26 mouse cellular contexts compared by ENCODE assay signal in genomic region chr9:102529008-102529407, GRCm38 (mm10). TPM values are rescaled to one million over a fixed set of nuclear protein-coding genes. Genes with fewer than 3 reads are reported as not detected.
"Had no signal": no experiment of that assay in that cellular context is flagged by ENCODE, and none has a peak within 500 bp of the region (broad histone marks: within the 10 kb centered on the region; RNA-seq: fewer than 3 reads in every experiment).

No protein-coding gene starts in this region.

- DNase-seq: gastrocnemius, adult 2 months; gastrocnemius, postnatal 10 days; gastrocnemius, postnatal 25 days; heart, adult 18-20 months; heart, postnatal 10 days; heart, postnatal 4 days; kidney, adult 2 months; kidney, adult 9 months; kidney, postnatal 14 days; kidney, postnatal 36 days; layer of hippocampus, adult 9-11 months; layer of hippocampus, postnatal 36 days; left cerebral cortex, postnatal 4 days had no signal

- H3K36me3 ChIP-seq: heart, embryonic 10.5 days; heart, embryonic 12.5 days; intestine, embryonic 15.5 days; kidney, embryonic 15.5 days; limb, embryonic 13.5 days; limb, embryonic 15.5 days; liver, embryonic 12.5 days had no signal

- H3K4me1 ChIP-seq: heart, embryonic 10.5 days; heart, embryonic 12.5 days; intestine, embryonic 15.5 days; liver, embryonic 12.5 days had no signal

- H3K27me3 ChIP-seq: intestine, embryonic 15.5 days had no signal

- H3K4me2 ChIP-seq: heart, embryonic 12.5 days; hindbrain, embryonic 14.5 days; intestine, embryonic 15.5 days; kidney, embryonic 15.5 days; limb, embryonic 13.5 days; limb, embryonic 15.5 days; liver, embryonic 12.5 days had no signal

- H3K9me3 ChIP-seq: heart, embryonic 10.5 days; heart, embryonic 12.5 days; intestine, embryonic 15.5 days; kidney, embryonic 15.5 days; limb, embryonic 13.5 days; limb, embryonic 15.5 days; liver, embryonic 12.5 days had no signal

- ATAC-seq: inflammation-experienced regulatory T-cells, adult 6 months; intestine, embryonic 15.5 days; intestine, postnatal 0 days; liver, embryonic 12.5 days had no signal

- H3K4me3 ChIP-seq: gastrocnemius, adult 2 months; heart, embryonic 10.5 days; heart, embryonic 12.5 days; intestine, embryonic 15.5 days; kidney, embryonic 15.5 days; limb, embryonic 13.5 days; limb, embryonic 15.5 days; liver, embryonic 12.5 days had no signal

- H3K9ac ChIP-seq: heart, embryonic 12.5 days; hindbrain, embryonic 14.5 days; intestine, embryonic 15.5 days; kidney, embryonic 15.5 days; limb, embryonic 13.5 days; limb, embryonic 15.5 days; liver, embryonic 12.5 days; liver, embryonic 14.5 days had no signal

- H3K27ac ChIP-seq: gastrocnemius, adult 2 months; heart, embryonic 10.5 days; hindbrain, embryonic 14.5 days; intestine, embryonic 15.5 days; kidney, embryonic 15.5 days; kidney, postnatal 0 days; limb, embryonic 13.5 days; limb, embryonic 15.5 days; liver, embryonic 12.5 days; liver, embryonic 14.5 days had no signal

RNA-seq across cellular contexts. Expression of gene Ky, which starts 23.5 kb away (rescaled TPM):
- polyA plus RNA-seq: liver, adult 2 months; liver, embryonic 12.5 days; liver, embryonic 14.5 days had no signal
